Mouse (Mus musculus): ENCODE results near the gene Akna. TPM values are rescaled to one million over a fixed set of nuclear protein-coding genes. Genes with fewer than 3 reads are reported as not detected.

The Akna gene
- polyA plus RNA-seq, 1 experiment from 2014 or later = 5.2 TPM

GRCm38 (mm10) chr4:63385784-63386183 is 17.4 kb downstream of the Akna start:
- Histone ChIP-seq H3K9me3 (replicated peaks; ENCODE audit: control insufficient read depth, low read length) (no peaks in the 10 kb centered on the region), H3K4me3 (ENCODE audit: low read depth, low read length) (no peak overlapping the region), H3K4me1 (ENCODE audit: control insufficient read depth, insufficient read depth, low read length) (no peaks in the 10 kb centered on the region), H3K36me3 (replicated peaks; ENCODE audit: control insufficient read depth, insufficient read depth, low read depth, low read length) (no peaks in the 10 kb centered on the region; the same call in 1 of the 2 replicates), H3K27me3 (ENCODE audit: control insufficient read depth, insufficient read depth, low read length) (no peaks in the 10 kb centered on the region), H3K9ac (replicated peaks; ENCODE audit: low read length) (no peak overlapping the region), H3K4me2 (ENCODE audit: low read depth, low read length) (no peak overlapping the region), H3K27ac (replicated peaks; ENCODE audit: low read depth, low read length) (no peak overlapping the region)
- DNase-seq (ENCODE audit: low spot score) = no peak
- 90% methylated on average over 11 of the region's 11 CpGs for WGBS
- no peak for ATAC-seq (replicated peaks; ENCODE audit: insufficient number of reproducible peaks, low FRiP score, low TSS enrichment, low read depth)

- WGBS = 91% methylated on average over 3 of the region's 3 CpGs
- H3K9me3 ChIP-seq (replicated peaks; ENCODE audit: control insufficient read depth, low read length) = no peaks in the 10 kb centered on the region
These were observed 17.9 kb downstream of the Akna start for GRCm38 (mm10) chr4:63385253-63385652.

GRCm38 (mm10) chr4:63384262-63384661 is 18.9 kb downstream of the Akna start:
- WGBS = 92% methylated on average over 4 of the region's 4 CpGs
- no peak for ATAC-seq (replicated peaks; ENCODE audit: insufficient number of reproducible peaks, low FRiP score, low TSS enrichment, low read depth)
- Histone ChIP-seq H3K4me1 (ENCODE audit: control insufficient read depth, insufficient read depth, low read length) (no peaks in the 10 kb centered on the region), H3K4me3 (ENCODE audit: low read depth, low read length) (no peak overlapping the region), H3K4me2 (ENCODE audit: low read depth, low read length) (no peak overlapping the region), H3K9ac (replicated peaks; ENCODE audit: low read length) (no peak overlapping the region), H3K27ac (replicated peaks; ENCODE audit: low read depth, low read length) (no peak overlapping the region), H3K27me3 (ENCODE audit: control insufficient read depth, insufficient read depth, low read length) (no peaks in the 10 kb centered on the region), H3K36me3 (replicated peaks; ENCODE audit: control insufficient read depth, insufficient read depth, low read depth, low read length) (no peaks in the 10 kb centered on the region; the same call in none of the 2 replicates), H3K9me3 (replicated peaks; ENCODE audit: control insufficient read depth, low read length) (no peaks in the 10 kb centered on the region)
- no peak for DNase-seq (ENCODE audit: low spot score)

More at GRCm38 (mm10) chr4:63385253-63385652, 17.9 kb downstream of the Akna start:
- Histone ChIP-seq H3K36me3 (replicated peaks; ENCODE audit: control insufficient read depth, insufficient read depth, low read depth, low read length) (no peaks in the 10 kb centered on the region; the same call in 1 of the 2 replicates), H3K9ac (replicated peaks; ENCODE audit: low read length) (no peak overlapping the region), H3K4me1 (ENCODE audit: control insufficient read depth, insufficient read depth, low read length) (no peaks in the 10 kb centered on the region), H3K4me3 (ENCODE audit: low read depth, low read length) (no peak overlapping the region), H3K27ac (replicated peaks; ENCODE audit: low read depth, low read length) (no peak overlapping the region), H3K27me3 (ENCODE audit: control insufficient read depth, insufficient read depth, low read length) (no peaks in the 10 kb centered on the region), H3K4me2 (ENCODE audit: low read depth, low read length) (no peak overlapping the region)
- no peak for ATAC-seq (replicated peaks; ENCODE audit: insufficient number of reproducible peaks, low FRiP score, low TSS enrichment, low read depth)
- DNase-seq (ENCODE audit: low spot score) = no peak

GRCm38 (mm10) chr4:63383474-63383873 is 19.7 kb downstream of the Akna start:
- WGBS = 89% methylated on average over 12 of the region's 12 CpGs
- H3K4me2 ChIP-seq (ENCODE audit: low read depth, low read length) = no peak overlapping the region
- H3K27ac ChIP-seq (replicated peaks; ENCODE audit: low read depth, low read length) = no peak overlapping the region
- H3K4me3 ChIP-seq (ENCODE audit: low read depth, low read length) = no peak overlapping the region
- peaks cover 2% of the 10 kb centered on the region for H3K36me3 ChIP-seq (replicated peaks; ENCODE audit: control insufficient read depth, insufficient read depth, low read depth, low read length)
- no peaks in the 10 kb centered on the region for H3K4me1 ChIP-seq (ENCODE audit: control insufficient read depth, insufficient read depth, low read length)
- H3K27me3 ChIP-seq (ENCODE audit: control insufficient read depth, insufficient read depth, low read length) = no peaks in the 10 kb centered on the region
- DNase-seq (ENCODE audit: low spot score) = no peak
- H3K9me3 ChIP-seq (replicated peaks; ENCODE audit: control insufficient read depth, low read length) = no peaks in the 10 kb centered on the region
- H3K9ac ChIP-seq (replicated peaks; ENCODE audit: low read length) = no peak overlapping the region
- no peak for ATAC-seq (replicated peaks; ENCODE audit: insufficient number of reproducible peaks, low FRiP score, low TSS enrichment, low read depth)

GRCm38 (mm10) chr4:63382676-63383369 is 20.3 kb downstream of the Akna start:
- Histone ChIP-seq H3K4me3 (ENCODE audit: low read depth, low read length) (no peak overlapping the region), H3K9ac (replicated peaks; ENCODE audit: low read length) (no peak overlapping the region), H3K27me3 (ENCODE audit: control insufficient read depth, insufficient read depth, low read length) (no peaks in the 10 kb centered on the region), H3K4me2 (ENCODE audit: low read depth, low read length) (no peak overlapping the region), H3K4me1 (ENCODE audit: control insufficient read depth, insufficient read depth, low read length) (no peaks in the 10 kb centered on the region), H3K9me3 (replicated peaks; ENCODE audit: control insufficient read depth, low read length) (no peaks in the 10 kb centered on the region), H3K27ac (replicated peaks; ENCODE audit: low read depth, low read length) (no peak overlapping the region), H3K36me3 (replicated peaks; ENCODE audit: control insufficient read depth, insufficient read depth, low read depth, low read length) (peaks cover 2% of the 10 kb centered on the region)
- ATAC-seq (replicated peaks; ENCODE audit: insufficient number of reproducible peaks, low FRiP score, low TSS enrichment, low read depth) (no peak), DNase-seq (ENCODE audit: low spot score) (no peak)
- WGBS = 90% methylated on average over 4 of the region's 4 CpGs

GRCm38 (mm10) chr4:63377483-63377882 is 25.7 kb downstream of the Akna start:
- peaks cover 2% of the 10 kb centered on the region for H3K36me3 ChIP-seq (replicated peaks; ENCODE audit: control insufficient read depth, insufficient read depth, low read depth, low read length)
- no peak for ATAC-seq (replicated peaks; ENCODE audit: insufficient number of reproducible peaks, low FRiP score, low TSS enrichment, low read depth)
- H3K27ac ChIP-seq (replicated peaks; ENCODE audit: low read depth, low read length) = no peak overlapping the region
- H3K4me1 ChIP-seq (ENCODE audit: control insufficient read depth, insufficient read depth, low read length) = no peaks in the 10 kb centered on the region
- no peak overlapping the region for H3K9ac ChIP-seq (replicated peaks; ENCODE audit: low read length)
- H3K9me3 ChIP-seq (replicated peaks; ENCODE audit: control insufficient read depth, low read length) = no peaks in the 10 kb centered on the region
- H3K4me2 ChIP-seq (ENCODE audit: low read depth, low read length) = no peak overlapping the region
- H3K4me3 ChIP-seq (ENCODE audit: low read depth, low read length) = no peak overlapping the region
- no peaks in the 10 kb centered on the region for H3K27me3 ChIP-seq (ENCODE audit: control insufficient read depth, insufficient read depth, low read length)
- DNase-seq (ENCODE audit: low spot score) = no peak
- 67% methylated on average over 7 of the region's 7 CpGs for WGBS

- no peak for ATAC-seq (replicated peaks; ENCODE audit: insufficient number of reproducible peaks, low FRiP score, low TSS enrichment, low read depth)
- no peak overlapping the region for H3K9ac ChIP-seq (replicated peaks; ENCODE audit: low read length)
- DNase-seq (ENCODE audit: low spot score) = no peak
- no peak overlapping the region for H3K27ac ChIP-seq (replicated peaks; ENCODE audit: low read depth, low read length)
- no peak overlapping the region for H3K4me2 ChIP-seq (ENCODE audit: low read depth, low read length)
- no peaks in the 10 kb centered on the region for H3K9me3 ChIP-seq (replicated peaks; ENCODE audit: control insufficient read depth, low read length)
- H3K36me3 ChIP-seq (replicated peaks; ENCODE audit: control insufficient read depth, insufficient read depth, low read depth, low read length) = peaks cover 2% of the 10 kb centered on the region
- H3K27me3 ChIP-seq (ENCODE audit: control insufficient read depth, insufficient read depth, low read length) = no peaks in the 10 kb centered on the region
- no peak overlapping the region for H3K4me3 ChIP-seq (ENCODE audit: low read depth, low read length)
- H3K4me1 ChIP-seq (ENCODE audit: control insufficient read depth, insufficient read depth, low read length) = no peaks in the 10 kb centered on the region
- WGBS = 67% methylated on average over 1 of the region's 1 CpGs
These were observed 27.8 kb downstream of the Akna start for GRCm38 (mm10) chr4:63375367-63375766.

- H3K4me1 ChIP-seq (ENCODE audit: control insufficient read depth, insufficient read depth, low read length) = no peaks in the 10 kb centered on the region
- H3K27ac ChIP-seq (replicated peaks; ENCODE audit: low read depth, low read length) = no peak overlapping the region
- DNase-seq (ENCODE audit: low spot score) (no peak), ATAC-seq (replicated peaks; ENCODE audit: insufficient number of reproducible peaks, low FRiP score, low TSS enrichment, low read depth) (no peak)
- no peak overlapping the region for H3K4me2 ChIP-seq (ENCODE audit: low read depth, low read length)
- no peak overlapping the region for H3K4me3 ChIP-seq (ENCODE audit: low read depth, low read length)
- peaks cover 2% of the 10 kb centered on the region for H3K36me3 ChIP-seq (replicated peaks; ENCODE audit: control insufficient read depth, insufficient read depth, low read depth, low read length)
- WGBS = 84% methylated on average over 12 of the region's 12 CpGs
- H3K9ac ChIP-seq (replicated peaks; ENCODE audit: low read length) = no peak overlapping the region
- no peaks in the 10 kb centered on the region for H3K9me3 ChIP-seq (replicated peaks; ENCODE audit: control insufficient read depth, low read length)
- no peaks in the 10 kb centered on the region for H3K27me3 ChIP-seq (ENCODE audit: control insufficient read depth, insufficient read depth, low read length)
These were observed 28.8 kb downstream of the Akna start for GRCm38 (mm10) chr4:63374331-63374730.
